Mouse (Mus musculus) forebrain, embryonic 13.5 days (tissue): ENCODE data around the gene Klrb1. TPM values are rescaled to one million over a fixed set of nuclear protein-coding genes. Genes with fewer than 3 reads are reported as not detected.

ENCODE experiments used
- ATAC-seq: fragments of 200-750 bp; cut with Nextera tagmentation; 2 replicates; pipeline ENCODE4 v1.8.0; 2017
- H3K27ac ChIP-seq: fragments of 300-500 bp; sonication (generic); 2 replicates; pipeline ENCODE4 v1.5.1; 2015; ENCODE audit warnings: inconsistent platforms, mild to moderate bottlenecking, moderate library complexity
- H3K27me3 ChIP-seq: fragments of 300-500 bp; sonication (generic); 2 replicates; pipeline ENCODE4 v1.6.1; 2015; ENCODE audit warnings: mild to moderate bottlenecking, inconsistent platforms
- H3K36me3 ChIP-seq: fragments of 300-500 bp; sonication (generic); 2 replicates; pipeline ENCODE4 v1.6.1; 2015; ENCODE audit warnings: mild to moderate bottlenecking, inconsistent platforms; ENCODE audit not compliant: poor library complexity, severe bottlenecking
- H3K4me1 ChIP-seq: fragments of 300-500 bp; sonication (generic); 2 replicates; pipeline ENCODE4 v1.6.1; 2015; ENCODE audit warnings: inconsistent platforms
- H3K4me2 ChIP-seq: fragments of 300-500 bp; sonication (generic); 2 replicates; pipeline ENCODE4 v1.6.1; 2015; ENCODE audit warnings: inconsistent platforms, mild to moderate bottlenecking, moderate library complexity
- H3K4me3 ChIP-seq: fragments of 300-500 bp; sonication (generic); 2 replicates; pipeline ENCODE4 v1.5.1; 2015; ENCODE audit warnings: mild to moderate bottlenecking, inconsistent platforms
- H3K9ac ChIP-seq: fragments of 300-500 bp; sonication (generic); 2 replicates; pipeline ENCODE4 v1.6.1; 2015; ENCODE audit warnings: mild to moderate bottlenecking, inconsistent platforms
- H3K9me3 ChIP-seq: fragments of 300-500 bp; sonication (generic); replicated peaks from 2 replicates; pipeline ENCODE4 v1.6.1; 2016; ENCODE audit warnings: inconsistent platforms
- WGBS: fragments of 180-500 bp; shearing (Covaris S2); methylation state at CpG from one replicate; pipeline ENCODE4 v1.1.7; 2015; 5-methylcytosine and 5-hydroxymethylcytosine counted together
- polyA plus RNA-seq: library from polyadenylated mRNA; unstranded; fragments of >200 nt; fragmentation: Nextera tagmentation; extraction: Ambion mirVana; gene quantifications from 2 replicates; pipeline ENCODE4 v1.2.1, GENCODE M21; 2015

Gene Klrb1
- polyA plus RNA-seq, 1 experiment from 2014 or later, result not detected

DNA sequence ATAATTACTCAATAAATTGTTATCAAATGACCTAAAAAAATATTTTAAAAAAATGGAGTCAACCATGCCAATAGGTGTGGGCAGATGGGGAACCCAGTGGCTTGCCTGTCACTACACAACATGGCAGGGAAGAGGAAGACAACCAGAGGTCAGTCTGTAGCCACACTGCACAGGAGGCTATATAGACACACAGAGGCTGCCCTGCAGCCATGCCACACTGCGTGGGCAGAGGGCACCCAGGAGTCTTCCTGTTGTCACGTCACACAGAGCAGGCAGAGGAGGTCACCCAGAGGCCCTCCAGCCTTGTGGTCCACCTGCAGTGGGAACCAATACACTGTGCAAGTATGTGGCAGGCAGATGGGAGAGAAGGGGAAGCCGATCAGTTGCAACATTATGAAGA lies 21.2 kb downstream of the Klrb1 start:
- Histone ChIP-seq H3K4me3 (no peak overlapping the region), H3K4me2 (no peak overlapping the region), H3K4me1 (no peaks in the 10 kb centered on the region), H3K27ac (no peak overlapping the region), H3K9me3 (no peaks in the 10 kb centered on the region), H3K27me3 (no peaks in the 10 kb centered on the region), H3K36me3 (no peaks in the 10 kb centered on the region), H3K9ac (no peak overlapping the region)
- 87% methylated on average over 3 of the region's 3 CpGs for WGBS
- ATAC-seq, result no peak

DNA sequence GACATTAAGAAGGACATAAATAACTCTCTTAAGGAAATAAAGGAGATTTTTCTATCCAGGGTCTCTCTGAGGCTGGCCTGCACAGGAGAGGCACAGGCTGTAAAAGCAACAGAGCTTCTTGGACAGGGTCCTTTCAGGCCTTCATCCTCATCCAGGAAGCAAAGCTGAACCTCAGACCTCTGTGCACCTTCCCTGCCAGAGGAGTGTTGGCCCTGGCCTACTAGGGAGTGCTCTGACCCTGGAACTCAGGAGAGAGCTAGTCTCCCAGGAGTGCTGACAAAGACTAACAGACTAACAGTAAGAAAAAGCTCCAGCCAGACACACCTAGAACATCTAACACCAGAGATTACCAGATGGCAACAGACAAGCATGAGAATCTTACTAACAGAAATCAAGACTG lies 43.3 kb downstream of the Klrb1 start:
- H3K27me3 ChIP-seq, result no peaks in the 10 kb centered on the region

GRCm38 (mm10) chr6:128669936-128670335 lies 52.9 kb downstream of the Klrb1 start:
- no peaks in the 10 kb centered on the region for H3K36me3 ChIP-seq
- no peaks in the 10 kb centered on the region for H3K27me3 ChIP-seq
- no peak overlapping the region for H3K4me3 ChIP-seq
- no peak overlapping the region for H3K27ac ChIP-seq
- peaks cover 4% of the 10 kb centered on the region for H3K9me3 ChIP-seq
- H3K4me1 ChIP-seq, result no peaks in the 10 kb centered on the region
- no peak overlapping the region for H3K9ac ChIP-seq
- no peak overlapping the region for H3K4me2 ChIP-seq
- 58% methylated on average over 4 of the region's 4 CpGs for WGBS
- no peak for ATAC-seq

More for the DNA sequence above, 43.3 kb downstream of the Klrb1 start:
- Histone ChIP-seq H3K9ac (no peak overlapping the region), H3K27ac (no peak overlapping the region), H3K4me3 (no peak overlapping the region), H3K4me2 (no peak overlapping the region), H3K9me3 (no peaks in the 10 kb centered on the region), H3K4me1 (no peaks in the 10 kb centered on the region), H3K36me3 (no peaks in the 10 kb centered on the region)
- ATAC-seq, result no peak

- H3K27me3 ChIP-seq, result no peaks in the 10 kb centered on the region
- H3K4me2 ChIP-seq, result no peak within 1 kb of the TSS
- 6% methylated on average over 1 of the region's 1 CpGs for WGBS
- no peaks in the 10 kb centered on the region for H3K36me3 ChIP-seq
- no peaks in the 10 kb centered on the region for H3K4me1 ChIP-seq
- H3K27ac ChIP-seq, result no peak within 1 kb of the TSS
- no peaks in the 10 kb centered on the region for H3K9me3 ChIP-seq
- ATAC-seq, result no peak
- no peak within 1 kb of the TSS for H3K9ac ChIP-seq
- H3K4me3 ChIP-seq, result no peak within 1 kb of the TSS
Measured at GRCm38 (mm10) chr6:128662206-128662605, 60.7 kb downstream of the Klrb1 start, which contains the start of gene Clec2h. Gene Clec2h (plus strand): TSS chr6:128662385.

GRCm38 (mm10) chr6:128661249-128661648 lies 61.6 kb downstream of the Klrb1 start:
- H3K9me3 ChIP-seq, result no peaks in the 10 kb centered on the region
- 94% methylated on average over 1 of the region's 1 CpGs for WGBS

More at GRCm38 (mm10) chr6:128661249-128661648, 61.6 kb downstream of the Klrb1 start:
- H3K4me1 ChIP-seq, result no peaks in the 10 kb centered on the region
- no peak overlapping the region for H3K4me3 ChIP-seq
- no peak overlapping the region for H3K4me2 ChIP-seq
- no peaks in the 10 kb centered on the region for H3K27me3 ChIP-seq
- no peak for ATAC-seq
- H3K36me3 ChIP-seq, result no peaks in the 10 kb centered on the region
- no peak overlapping the region for H3K27ac ChIP-seq
- H3K9ac ChIP-seq, result no peak overlapping the region

Other genes with a start within 250 kb of the Klrb1 start
- gene Pzp, start 196.3 kb downstream of the Klrb1 start, polyA plus RNA-seq, result 0.43 TPM in 1 of 2 replicates, not detected in the other
- gene A2ml1, start 141.5 kb downstream of the Klrb1 start, polyA plus RNA-seq, result 2.2 and 2.6 TPM in 2 replicates
- gene Klrb1a, start 99.5 kb downstream of the Klrb1 start, polyA plus RNA-seq, result not detected in 2 replicates
- gene Clec2h, start 60.7 kb downstream of the Klrb1 start, polyA plus RNA-seq, result not detected in 2 replicates
- not detected in 2 replicates for gene Klrb1c, start 66.2 kb upstream of the Klrb1 start, polyA plus RNA-seq
- gene Gm44511, start 103.3 kb upstream of the Klrb1 start, polyA plus RNA-seq, result not detected in 2 replicates
- gene Klrb1b, start 103.3 kb upstream of the Klrb1 start, polyA plus RNA-seq, result not detected in 2 replicates
- not detected in 2 replicates for gene Clec2i, start 164.5 kb upstream of the Klrb1 start, polyA plus RNA-seq
- gene BC035044, start 168.1 kb upstream of the Klrb1 start, polyA plus RNA-seq, result 0.17 and 0.29 TPM in 2 replicates
- gene Clec2g, start 211.3 kb upstream of the Klrb1 start, polyA plus RNA-seq, result not detected in 2 replicates